Mouse (Mus musculus): ENCODE measurements around the gene Prrxl1. TPM values are rescaled to one million over a fixed set of nuclear protein-coding genes. Genes with fewer than 3 reads are reported as not detected.

Gene Prrxl1
- total RNA-seq, 2 experiments from 2014 or later, result 0.15 TPM; not detected in 1

DNA sequence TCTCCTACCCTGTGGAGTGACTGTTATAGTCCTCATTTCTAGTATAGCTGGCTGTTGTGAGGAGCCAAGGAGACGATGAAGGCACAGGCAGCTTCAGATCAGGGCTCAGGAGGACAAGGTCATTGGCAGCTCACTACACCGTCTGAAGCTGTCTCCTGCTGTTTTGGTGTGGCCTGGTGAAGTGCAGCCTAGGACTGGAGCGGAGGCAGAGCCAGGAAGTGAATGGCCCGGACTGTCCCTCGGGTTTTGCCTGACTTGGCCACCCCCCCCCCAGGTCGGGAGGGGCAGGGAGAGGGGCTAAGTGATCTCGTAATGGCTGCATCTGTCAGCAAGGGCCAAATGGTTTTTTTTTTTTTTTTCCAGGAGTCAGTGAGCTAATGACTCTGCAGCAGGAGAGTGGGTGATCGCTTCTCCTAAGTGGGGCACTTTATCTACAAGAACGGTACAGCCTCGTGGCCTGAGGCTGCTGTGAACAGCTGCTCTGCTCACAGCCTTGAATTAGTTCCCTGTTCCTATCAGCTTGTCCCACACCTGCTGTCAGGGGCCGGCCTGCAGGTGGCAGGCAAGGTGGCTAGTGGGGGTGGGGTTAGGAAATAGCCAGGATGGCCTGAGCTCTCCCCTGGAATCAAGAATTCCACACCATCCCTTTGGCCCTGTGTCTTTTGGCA is 34.9 kb downstream of the Prrxl1 start:
- DNase-seq (ENCODE audit: low spot score in 2 of 2), result no peak
- no peak for TF ChIP-seq CTCF (conservative IDR thresholded peaks at IDR 0.05)
- Histone ChIP-seq H3K4me3 (no peak overlapping the region), H3K27ac (no peak overlapping the region)

- no peak overlapping the region for H3K27ac ChIP-seq
- no peak for TF ChIP-seq CTCF (conservative IDR thresholded peaks at IDR 0.05)
- no peak for DNase-seq (ENCODE audit: low spot score in 2 of 2)
- no peak overlapping the region for H3K4me3 ChIP-seq
Measured at GRCm38 (mm10) chr14:32638485-32638884, 39.3 kb downstream of the Prrxl1 start.

DNA sequence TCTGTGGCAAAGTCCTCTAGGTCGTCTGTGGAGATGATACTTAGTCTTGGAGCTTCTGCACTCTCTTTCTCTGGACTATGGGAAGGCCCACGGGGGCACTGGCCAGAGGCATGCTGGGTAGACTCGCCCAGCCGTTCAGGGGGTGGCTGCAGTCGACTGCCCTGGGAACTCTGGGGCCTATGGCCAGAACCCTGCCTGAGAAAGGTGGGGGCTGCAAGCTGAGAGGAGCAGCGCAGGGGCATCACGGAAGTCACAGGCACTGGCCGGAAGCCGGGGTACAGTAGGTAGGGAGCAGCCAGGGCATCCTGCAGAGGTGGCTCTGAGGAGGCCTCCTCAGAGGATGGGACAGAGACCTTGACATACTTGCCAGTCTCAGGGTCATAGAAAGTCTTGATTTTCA is 60.6 kb downstream of the Prrxl1 start:
- DNase-seq (ENCODE audit: low spot score in 2 of 2), result no peak
- no peak overlapping the region for H3K4me3 ChIP-seq
- TF ChIP-seq CTCF (conservative IDR thresholded peaks at IDR 0.05), result no peak
- no peak overlapping the region for H3K27ac ChIP-seq

GRCm38 (mm10) chr14:32663099-32663498 is 63.9 kb downstream of the Prrxl1 start:
- no peak for DNase-seq (ENCODE audit: low spot score in 2 of 2)
- TF ChIP-seq CTCF (conservative IDR thresholded peaks at IDR 0.05), result no peak
- no peak overlapping the region for H3K4me3 ChIP-seq

GRCm38 (mm10) chr14:32673178-32673577 is 74.0 kb downstream of the Prrxl1 start:
- peak in 1 of 2 experiments; percentile 24 for DNase-seq (ENCODE audit: low spot score in 2 of 2)
- Histone ChIP-seq H3K27ac (no peak overlapping the region), H3K4me3 (no peak overlapping the region)
- TF ChIP-seq CTCF (conservative IDR thresholded peaks at IDR 0.05), result peak; percentile 29

More at GRCm38 (mm10) chr14:32663099-32663498, 63.9 kb downstream of the Prrxl1 start:
- H3K27ac ChIP-seq, result no peak overlapping the region

DNA sequence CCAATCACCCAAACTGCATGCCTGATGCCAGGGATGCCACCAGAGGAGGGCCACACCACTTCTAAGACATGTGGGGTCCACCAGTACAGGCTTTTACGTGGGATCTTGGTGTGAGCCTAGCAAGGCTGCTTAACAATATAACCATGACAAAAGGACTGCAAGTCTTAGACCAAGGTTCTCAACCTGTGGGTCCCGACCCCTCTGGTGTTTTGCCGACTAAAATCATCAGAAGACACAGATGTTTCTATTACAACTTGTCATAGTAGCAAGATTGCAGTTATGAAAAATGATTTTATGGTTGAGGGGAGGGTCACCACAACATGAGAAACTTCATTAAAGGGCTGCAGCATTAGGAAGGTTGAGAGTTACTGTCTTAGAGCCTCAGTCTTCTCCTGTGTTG is 79.4 kb downstream of the Prrxl1 start:
- no peak for TF ChIP-seq CTCF (conservative IDR thresholded peaks at IDR 0.05)
- no peak overlapping the region for H3K4me3 ChIP-seq
- no peak for DNase-seq (ENCODE audit: low spot score in 2 of 2)
- no peak overlapping the region for H3K27ac ChIP-seq

- Histone ChIP-seq H3K4me3 (no peak overlapping the region), H3K27ac (no peak overlapping the region)
- no peak for DNase-seq (ENCODE audit: low spot score in 2 of 2)
- no peak for TF ChIP-seq CTCF (conservative IDR thresholded peaks at IDR 0.05)
Measured at GRCm38 (mm10) chr14:32681603-32682002, 82.4 kb downstream of the Prrxl1 start.

DNA sequence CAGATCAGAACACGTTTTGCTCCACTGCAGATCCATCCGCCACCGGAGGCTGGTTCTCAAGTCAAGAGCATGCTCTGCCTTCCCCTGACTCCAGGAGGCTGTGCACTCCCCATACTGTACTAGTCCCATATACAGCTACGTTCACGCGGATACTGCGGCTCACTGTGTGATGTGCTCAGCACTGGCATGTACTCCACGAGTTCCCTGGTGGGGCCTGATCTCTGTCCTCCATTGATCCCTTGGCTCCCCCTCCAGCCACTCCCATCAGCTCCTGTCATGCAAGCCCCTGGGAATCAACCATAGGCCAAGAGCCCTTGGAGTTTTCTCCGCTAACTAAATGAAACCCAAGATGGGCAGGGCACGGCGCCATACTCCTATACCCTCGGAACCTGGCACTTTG is 83.3 kb downstream of the Prrxl1 start:
- DNase-seq (ENCODE audit: low spot score in 2 of 2), result no peak
- no peak overlapping the region for H3K4me3 ChIP-seq
- H3K27ac ChIP-seq, result peak overlapping the region; percentile 39; the same call in 1 of the 2 replicates
- no peak for TF ChIP-seq CTCF (conservative IDR thresholded peaks at IDR 0.05)

DNA sequence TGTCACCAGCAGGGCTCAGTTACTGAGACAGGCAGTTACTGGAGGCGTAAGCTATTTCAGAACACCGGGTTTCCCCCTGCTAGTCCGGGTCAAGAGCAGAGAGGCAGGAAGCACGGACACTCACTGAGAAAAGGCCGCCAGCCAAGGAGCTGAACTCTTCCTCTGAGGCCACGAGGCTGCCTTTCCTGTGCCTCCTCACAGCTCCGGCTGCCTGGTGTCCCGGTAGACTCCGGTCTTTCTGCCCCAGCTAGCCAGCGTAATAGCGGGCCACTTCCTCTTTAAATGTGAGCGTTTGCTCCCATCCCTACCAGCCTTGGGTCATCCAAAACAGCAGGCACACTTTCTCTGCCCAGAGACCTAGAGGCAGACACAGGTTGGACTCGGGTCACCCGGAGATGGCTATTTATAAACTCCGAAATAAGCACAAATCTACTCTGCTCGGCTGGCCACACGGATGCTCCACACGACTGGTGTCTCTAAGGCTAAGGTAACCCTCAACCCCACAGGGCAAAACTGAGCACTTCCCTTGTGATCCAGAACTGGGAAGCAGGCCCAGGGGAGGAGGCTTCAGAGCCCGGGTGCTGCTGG is 84.1 kb downstream of the Prrxl1 start:
- DNase-seq (ENCODE audit: low spot score in 2 of 2), result no peak
- TF ChIP-seq CTCF (conservative IDR thresholded peaks at IDR 0.05), result no peak
- peak overlapping the region; percentile 6; the same call in 1 of the 2 replicates for H3K4me3 ChIP-seq
- peak overlapping the region; percentile 39; the same call in 1 of the 2 replicates for H3K27ac ChIP-seq

GRCm38 (mm10) chr14:32683982-32684734 is 85.0 kb downstream of the Prrxl1 start:
- no peak for TF ChIP-seq CTCF (conservative IDR thresholded peaks at IDR 0.05)
- no peak for DNase-seq (ENCODE audit: low spot score in 2 of 2)
- Histone ChIP-seq H3K27ac (no peak overlapping the region; the same call in 1 of the 2 replicates), H3K4me3 (peak overlapping the region; percentile 34; the same call in 1 of the 2 replicates)

- DNase-seq (ENCODE audit: low spot score in 2 of 2), result no peak
- TF ChIP-seq CTCF (conservative IDR thresholded peaks at IDR 0.05), result no peak
- Histone ChIP-seq H3K27ac (no peak overlapping the region), H3K4me3 (no peak overlapping the region)
Measured at GRCm38 (mm10) chr14:32684735-32685105, 85.5 kb downstream of the Prrxl1 start.

DNA sequence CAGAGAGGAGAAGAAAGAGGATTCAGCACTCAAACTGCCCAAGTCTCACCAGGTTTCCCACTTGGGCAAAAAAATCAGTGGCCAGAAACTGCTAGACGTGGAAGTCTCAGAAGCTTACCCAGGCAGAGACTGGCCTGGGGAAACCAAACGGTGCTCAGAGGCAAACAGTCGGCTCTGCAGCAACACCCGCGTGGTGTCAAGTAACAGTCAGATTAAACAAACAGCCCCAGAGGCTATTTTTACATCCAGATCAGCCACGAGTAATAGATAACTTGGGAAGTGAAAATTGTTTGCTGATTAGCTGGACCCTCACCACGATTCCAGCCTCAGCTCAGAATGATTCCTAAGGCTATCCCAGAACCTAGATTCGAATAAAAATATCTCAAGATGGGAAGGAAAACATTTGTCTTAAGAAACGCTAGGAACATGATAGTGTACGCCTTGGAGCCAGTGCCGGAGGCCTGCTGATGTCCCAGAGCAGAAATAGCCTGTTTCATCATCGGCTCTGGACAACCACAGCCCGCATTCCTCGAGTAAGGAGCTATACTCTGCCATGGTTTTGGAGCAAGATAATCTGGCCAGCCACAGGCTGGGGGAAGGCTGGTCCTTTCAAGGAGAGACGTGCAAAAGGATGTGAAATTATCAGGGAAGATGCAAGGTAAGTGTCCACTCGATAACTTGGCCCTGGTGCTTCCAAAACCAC is 86.1 kb downstream of the Prrxl1 start, which contains the start of gene 3425401B19Rik:
TSS of gene 3425401B19Rik (minus strand) at position 170 of the 703 bp plus-strand sequence.
- TF ChIP-seq CTCF (conservative IDR thresholded peaks at IDR 0.05), result no peak
- no peak for DNase-seq (ENCODE audit: low spot score in 2 of 2)
- H3K27ac ChIP-seq, result no peak within 1 kb of the TSS
- H3K4me3 ChIP-seq, result peak within 1 kb of the TSS; percentile 34; the same call in 1 of the 2 replicates

DNA sequence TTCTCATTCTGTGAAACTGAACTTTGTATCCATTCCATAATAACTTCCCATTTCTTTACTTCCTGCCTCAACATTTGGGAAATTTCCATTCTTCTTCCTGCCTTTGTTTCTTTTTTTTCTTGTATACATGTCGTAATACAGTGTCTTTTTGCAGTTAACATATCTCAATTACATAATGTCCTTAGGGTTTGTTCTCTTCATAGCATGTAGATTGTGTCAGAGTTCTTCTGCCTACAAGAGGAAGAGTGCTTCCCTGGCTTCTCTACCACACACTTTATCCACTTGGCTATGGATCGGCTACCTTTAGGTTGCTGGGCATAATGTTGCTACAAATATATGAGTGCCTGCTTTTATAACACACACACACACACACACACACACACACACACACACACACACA is 96.7 kb downstream of the Prrxl1 start:
- Histone ChIP-seq H3K27ac (no peak overlapping the region), H3K4me3 (no peak overlapping the region)
- no peak for DNase-seq (ENCODE audit: low spot score in 2 of 2)
- no peak for TF ChIP-seq CTCF (conservative IDR thresholded peaks at IDR 0.05)

All from layer of hippocampus, adult 2 months (tissue).